Mouse (Mus musculus): ENCODE data around the gene Mcfd2. TPM values are rescaled to one million over a fixed set of nuclear protein-coding genes. Genes with fewer than 3 reads are reported as not detected.

The Mcfd2 gene
- polyA plus RNA-seq, 1 experiment from 2014 or later: 231 TPM

- Histone ChIP-seq H3K9me3 (ENCODE audit: control insufficient read depth) (no peaks in the 10 kb centered on the region), H3K27ac (ENCODE audit: low read depth, low read length) (no peak overlapping the region), H3K4me2 (replicated peaks; ENCODE audit: low read depth) (no peak overlapping the region), H3K36me3 (ENCODE audit: control insufficient read depth, insufficient read depth) (no peaks in the 10 kb centered on the region), H3K27me3 (replicated peaks; ENCODE audit: control insufficient read depth, insufficient read depth, low read length) (no peaks in the 10 kb centered on the region), H3K4me1 (replicated peaks; ENCODE audit: control insufficient read depth, insufficient read depth, low read length) (no peaks in the 10 kb centered on the region), H3K4me3 (ENCODE audit: low read depth, low read length) (no peak overlapping the region), H3K9ac (ENCODE audit: low read depth, low read length) (no peak overlapping the region)
- WGBS: 63% methylated on average over 9 of the region's 9 CpGs
- TF ChIP-seq CTCF (IDR thresholded peaks at IDR 0.05; ENCODE audit: low read depth): no peak
- no peak for ATAC-seq
Measured at GRCm38 (mm10) chr17:87246103-87246502, 19.6 kb downstream of the Mcfd2 start.

- TF ChIP-seq CTCF (IDR thresholded peaks at IDR 0.05; ENCODE audit: low read depth): no peak
- Histone ChIP-seq H3K9ac (ENCODE audit: low read depth, low read length) (no peak overlapping the region), H3K4me2 (replicated peaks; ENCODE audit: low read depth) (no peak overlapping the region), H3K36me3 (ENCODE audit: control insufficient read depth, insufficient read depth) (no peaks in the 10 kb centered on the region), H3K4me1 (replicated peaks; ENCODE audit: control insufficient read depth, insufficient read depth, low read length) (no peaks in the 10 kb centered on the region), H3K27ac (ENCODE audit: low read depth, low read length) (no peak overlapping the region), H3K27me3 (replicated peaks; ENCODE audit: control insufficient read depth, insufficient read depth, low read length) (no peaks in the 10 kb centered on the region), H3K4me3 (ENCODE audit: low read depth, low read length) (no peak overlapping the region), H3K9me3 (ENCODE audit: control insufficient read depth) (no peaks in the 10 kb centered on the region)
- 83% methylated on average over 11 of the region's 11 CpGs for WGBS
- ATAC-seq: no peak
Measured at GRCm38 (mm10) chr17:87237826-87238225, 27.9 kb downstream of the Mcfd2 start.

GRCm38 (mm10) chr17:87236725-87237650 lies 28.7 kb downstream of the Mcfd2 start:
- Histone ChIP-seq H3K9ac (ENCODE audit: low read depth, low read length) (no peak overlapping the region), H3K36me3 (ENCODE audit: control insufficient read depth, insufficient read depth) (no peaks in the 10 kb centered on the region), H3K9me3 (ENCODE audit: control insufficient read depth) (no peaks in the 10 kb centered on the region), H3K4me2 (replicated peaks; ENCODE audit: low read depth) (no peak overlapping the region; the same call in 1 of the 2 replicates), H3K4me1 (replicated peaks; ENCODE audit: control insufficient read depth, insufficient read depth, low read length) (no peaks in the 10 kb centered on the region), H3K27me3 (replicated peaks; ENCODE audit: control insufficient read depth, insufficient read depth, low read length) (no peaks in the 10 kb centered on the region), H3K27ac (ENCODE audit: low read depth, low read length) (no peak overlapping the region), H3K4me3 (ENCODE audit: low read depth, low read length) (no peak overlapping the region)
- no peak for TF ChIP-seq CTCF (IDR thresholded peaks at IDR 0.05; ENCODE audit: low read depth)
- ATAC-seq: peak; percentile 67
- 40% methylated on average over 18 of the region's 18 CpGs for WGBS

- Histone ChIP-seq H3K36me3 (ENCODE audit: control insufficient read depth, insufficient read depth) (no peaks in the 10 kb centered on the region), H3K4me3 (ENCODE audit: low read depth, low read length) (no peak overlapping the region), H3K4me1 (replicated peaks; ENCODE audit: control insufficient read depth, insufficient read depth, low read length) (no peaks in the 10 kb centered on the region), H3K9me3 (ENCODE audit: control insufficient read depth) (no peaks in the 10 kb centered on the region), H3K27ac (ENCODE audit: low read depth, low read length) (no peak overlapping the region), H3K27me3 (replicated peaks; ENCODE audit: control insufficient read depth, insufficient read depth, low read length) (no peaks in the 10 kb centered on the region), H3K4me2 (replicated peaks; ENCODE audit: low read depth) (no peak overlapping the region), H3K9ac (ENCODE audit: low read depth, low read length) (no peak overlapping the region)
- WGBS: 86% methylated on average over 6 of the region's 6 CpGs
- no peak for TF ChIP-seq CTCF (IDR thresholded peaks at IDR 0.05; ENCODE audit: low read depth)
- no peak for ATAC-seq
Measured at GRCm38 (mm10) chr17:87235019-87235418, 30.7 kb downstream of the Mcfd2 start.

- Histone ChIP-seq H3K9ac (ENCODE audit: low read depth, low read length) (no peak overlapping the region), H3K27ac (ENCODE audit: low read depth, low read length) (no peak overlapping the region), H3K27me3 (replicated peaks; ENCODE audit: control insufficient read depth, insufficient read depth, low read length) (no peaks in the 10 kb centered on the region), H3K4me3 (ENCODE audit: low read depth, low read length) (no peak overlapping the region), H3K4me2 (replicated peaks; ENCODE audit: low read depth) (no peak overlapping the region), H3K9me3 (ENCODE audit: control insufficient read depth) (no peaks in the 10 kb centered on the region), H3K4me1 (replicated peaks; ENCODE audit: control insufficient read depth, insufficient read depth, low read length) (no peaks in the 10 kb centered on the region), H3K36me3 (ENCODE audit: control insufficient read depth, insufficient read depth) (no peaks in the 10 kb centered on the region)
- ATAC-seq: no peak
- TF ChIP-seq CTCF (IDR thresholded peaks at IDR 0.05; ENCODE audit: low read depth): no peak
- 68% methylated on average over 4 of the region's 4 CpGs for whole genome bisulfite sequencing
Measured at GRCm38 (mm10) chr17:87227878-87228277, 37.9 kb downstream of the Mcfd2 start.

GRCm38 (mm10) chr17:87226079-87226640 lies 39.6 kb downstream of the Mcfd2 start:
- H3K9ac ChIP-seq (ENCODE audit: low read depth, low read length): no peak overlapping the region
- no peaks in the 10 kb centered on the region for H3K27me3 ChIP-seq (replicated peaks; ENCODE audit: control insufficient read depth, insufficient read depth, low read length)
- no peaks in the 10 kb centered on the region for H3K4me1 ChIP-seq (replicated peaks; ENCODE audit: control insufficient read depth, insufficient read depth, low read length)
- H3K27ac ChIP-seq (ENCODE audit: low read depth, low read length): no peak overlapping the region
- peak; percentile 41 for TF ChIP-seq CTCF (IDR thresholded peaks at IDR 0.05; ENCODE audit: low read depth)
- no peaks in the 10 kb centered on the region for H3K9me3 ChIP-seq (ENCODE audit: control insufficient read depth)
- no peak overlapping the region for H3K4me2 ChIP-seq (replicated peaks; ENCODE audit: low read depth)
- no peak overlapping the region for H3K4me3 ChIP-seq (ENCODE audit: low read depth, low read length)
- WGBS: 57% methylated on average over 10 of the region's 10 CpGs
- no peak for ATAC-seq
- no peaks in the 10 kb centered on the region for H3K36me3 ChIP-seq (ENCODE audit: control insufficient read depth, insufficient read depth)
